ENCODE assay signal across 8 mouse cellular contexts in genomic region chr15:100422899-100423860, GRCm38 (mm10). TPM values are rescaled to one million over a fixed set of nuclear protein-coding genes. Genes with fewer than 3 reads are reported as not detected.
DNase-seq lines count a peak whose midpoint lies in the region; ATAC-seq and TF ChIP-seq lines count a peak whose summit lies in the region.

No protein-coding gene starts in this region.

- H3K36me3 ChIP-seq in E14TG2a.4 (ENCODE audit: insufficient read depth, low read length), result peaks cover under 1% of the 10 kb centered on the region; the same call in 1 of the 2 replicates
- H3K36me3 ChIP-seq in forebrain, embryonic 13.5 days (ENCODE audit: poor library complexity, severe bottlenecking), result no peaks in the 10 kb centered on the region
- H3K36me3 ChIP-seq in neural tube, embryonic 15.5 days, result no peaks in the 10 kb centered on the region

- peaks cover 29% of the 10 kb centered on the region for H3K27me3 ChIP-seq in E14TG2a.4 (ENCODE audit: insufficient read depth, low read length)
- peaks cover 31% of the 10 kb centered on the region for H3K27me3 ChIP-seq in forebrain, embryonic 13.5 days
- H3K27me3 ChIP-seq in neural tube, embryonic 15.5 days (replicated peaks), result peaks cover 23% of the 10 kb centered on the region

- DNase-seq in c-Kit-positive CD71-positive TER-119-positive erythroid progenitor cells, embryonic 14.5 days (ENCODE audit: low spot score), result peak; percentile 94
- peak; percentile 96 to 98 for DNase-seq in heart, postnatal 14 days
- peak; percentile 96 for DNase-seq in layer of hippocampus, adult 11-12 months (ENCODE audit: low spot score)
- peak; percentile 97 to 98 for DNase-seq in lung, adult 18-20 months
- peak; percentile 98 for DNase-seq in testis, postnatal 14 days (ENCODE audit: low spot score)

- H3K4me1 ChIP-seq in E14TG2a.4 (replicated peaks; ENCODE audit: low read depth, low read length), result peaks cover 53% of the 10 kb centered on the region
- H3K4me1 ChIP-seq in forebrain, embryonic 13.5 days, result peaks cover 45% of the 10 kb centered on the region
- peaks cover 46% of the 10 kb centered on the region for H3K4me1 ChIP-seq in neural tube, embryonic 15.5 days

- peak overlapping the region; percentile 96 for H3K9ac ChIP-seq in forebrain, embryonic 13.5 days
- H3K9ac ChIP-seq in neural tube, embryonic 15.5 days (replicated peaks), result peak overlapping the region; percentile 62

- H3K4me3 ChIP-seq in E14TG2a.4 (replicated peaks; ENCODE audit: low read length), result peak overlapping the region; percentile 93
- peak overlapping the region; percentile 96 for H3K4me3 ChIP-seq in forebrain, embryonic 13.5 days
- peak overlapping the region; percentile 65 for H3K4me3 ChIP-seq in neural tube, embryonic 15.5 days (replicated peaks)

- 1% methylated on average over 55 of the region's 65 CpGs for WGBS in forebrain, embryonic 13.5 days
- WGBS in neural tube, embryonic 15.5 days, result under 1% methylated on average over 59 of the region's 65 CpGs

- intact Hi-C loops in heart, postnatal 14 days (cut with DNase I), result no loop called here

- H3K4me2 ChIP-seq in forebrain, embryonic 13.5 days, result peak overlapping the region; percentile 88
- peak overlapping the region; percentile 93 for H3K4me2 ChIP-seq in neural tube, embryonic 15.5 days

- no peak overlapping the region for H3K27ac ChIP-seq in forebrain, embryonic 13.5 days
- H3K27ac ChIP-seq in neural tube, embryonic 15.5 days (replicated peaks), result peak overlapping the region; percentile 69

- peak; percentile 99 for ATAC-seq in forebrain, embryonic 13.5 days
- ATAC-seq in neural tube, embryonic 15.5 days (ENCODE audit: low FRiP score), result peak; percentile 98

- H3K9me3 ChIP-seq in E14TG2a.4 (ENCODE audit: low read length), result no peaks in the 10 kb centered on the region
- 0 out of 2 replicates have a peak, but pooled peaks cover 3% of the 10 kb centered on the region for H3K9me3 ChIP-seq in forebrain, embryonic 13.5 days (replicated peaks)
- H3K9me3 ChIP-seq in neural tube, embryonic 15.5 days (replicated peaks), result no peaks in the 10 kb centered on the region

- TF ChIP-seq CTCF in E14TG2a.4 (conservative IDR thresholded peaks at IDR 0.05; ENCODE audit: low read length), result no peak

RNA-seq across cellular contexts. Expression of gene Gm5475, which starts 1.2 kb away (rescaled TPM):
- 0.06 TPM in 1 of 2 replicates, not detected in the other for polyA plus RNA-seq in forebrain, embryonic 13.5 days (2015; fragmentation: Nextera tagmentation; extraction: Ambion mirVana)
- not detected for total RNA-seq in heart, postnatal 14 days (2021)
- 0.08 and 0.23 TPM in 2 replicates for polyA plus RNA-seq in neural tube, embryonic 15.5 days (2015; fragmentation: Nextera tagmentation; extraction: Ambion mirVana)

RNA-seq across cellular contexts. Expression of gene Slc11a2, which starts 1.7 kb away (rescaled TPM):
- polyA plus RNA-seq in forebrain, embryonic 13.5 days (2015; fragmentation: Nextera tagmentation; extraction: Ambion mirVana), result 21.3 and 22.1 TPM in 2 replicates
- 10 to 100 TPM; 53.6 to 58.2 TPM for total RNA-seq in heart, postnatal 14 days (2021)
- 23.5 and 24.2 TPM in 2 replicates for polyA plus RNA-seq in neural tube, embryonic 15.5 days (2015; fragmentation: Nextera tagmentation; extraction: Ambion mirVana)

RNA-seq across cellular contexts. Expression of gene Letmd1, which starts 45.6 kb away (rescaled TPM):
- 44.7 and 50.3 TPM in 2 replicates for polyA plus RNA-seq in forebrain, embryonic 13.5 days (2015; fragmentation: Nextera tagmentation; extraction: Ambion mirVana)
- total RNA-seq in heart, postnatal 14 days (2021), result 10 to 100 TPM; 12.8 to 20.4 TPM
- 50.6 and 57.2 TPM in 2 replicates for polyA plus RNA-seq in neural tube, embryonic 15.5 days (2015; fragmentation: Nextera tagmentation; extraction: Ambion mirVana)

RNA-seq across cellular contexts. Expression of gene Higd1c, which starts 58.8 kb away (rescaled TPM):
- not detected in 2 replicates for polyA plus RNA-seq in forebrain, embryonic 13.5 days (2015; fragmentation: Nextera tagmentation; extraction: Ambion mirVana)
- total RNA-seq in heart, postnatal 14 days (2021), result not detected
- polyA plus RNA-seq in neural tube, embryonic 15.5 days (2015; fragmentation: Nextera tagmentation; extraction: Ambion mirVana), result 1.8 TPM in 1 of 2 replicates, not detected in the other
